Mouse (Mus musculus): Measurements from ENCODE around the gene Cdc25b.

GRCm38 (mm10) chr2:131159938-131160581, 26.7 kb upstream of the Cdc25b start, which contains the start of gene 1700037H04Rik:
- TF ChIP-seq EP300 (IDR thresholded peaks at IDR 0.05; ENCODE audit: low read depth) (no peak), CTCF (IDR thresholded peaks at IDR 0.05; ENCODE audit: low read depth) (no peak)
